ENCODE assay signal across 8 mouse cellular contexts in the genomic region with DNA sequence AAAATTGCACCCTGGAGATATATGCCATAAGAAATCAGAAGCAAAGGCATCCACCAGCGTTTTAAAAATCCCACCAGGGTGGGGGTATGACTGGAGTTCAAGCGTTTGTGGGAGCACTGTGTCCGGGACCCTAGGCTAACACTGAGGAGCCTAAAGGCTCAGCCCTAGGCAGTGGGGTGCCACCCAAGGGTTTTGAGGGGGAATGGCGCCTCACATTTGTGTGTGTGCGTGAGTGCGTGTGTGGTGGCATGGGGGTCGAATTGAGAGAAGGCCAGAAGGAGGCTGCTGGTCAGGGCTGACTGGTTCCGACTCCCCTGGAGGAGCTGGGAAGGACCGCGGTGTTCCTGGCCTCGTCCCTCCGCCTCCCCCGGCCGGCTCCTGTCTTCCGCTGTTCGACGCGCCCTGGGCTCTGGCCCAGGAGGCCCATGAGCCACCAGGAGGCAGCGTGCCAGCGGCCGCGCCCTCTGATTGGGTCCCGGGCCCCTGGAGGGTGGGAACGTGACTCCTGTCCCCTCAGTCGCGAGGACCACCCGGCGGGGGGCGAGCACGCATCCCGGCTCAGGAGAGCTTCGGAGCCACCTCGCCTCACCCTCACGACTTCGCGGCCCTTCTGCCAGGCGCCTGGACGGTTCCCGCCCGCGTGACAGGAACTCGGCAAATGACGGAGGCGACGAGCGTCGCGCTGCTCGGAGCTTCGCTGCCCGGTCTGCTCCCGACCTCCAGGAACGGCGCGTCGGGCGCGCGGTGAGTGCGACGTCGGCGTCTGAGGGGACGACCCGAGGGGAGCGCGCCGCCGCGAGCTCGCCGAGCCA. TPM values are rescaled to one million over a fixed set of nuclear protein-coding genes. Genes with fewer than 3 reads are reported as not detected.
A peak's percentile ranks its signal among the peaks of the same experiment; 100 is the strongest.
DNase-seq lines count a peak whose midpoint lies in the region; ATAC-seq lines count a peak whose summit lies in the region.

Gene Trank1, plus strand, starts transcription at position 709 of the 812 bp plus-strand sequence.

- peaks cover 18% of the 10 kb centered on the region for H3K4me1 ChIP-seq in forebrain, embryonic 12.5 days
- no peaks in the 10 kb centered on the region for H3K4me1 ChIP-seq in intestine, embryonic 14.5 days (replicated peaks; ENCODE audit: control insufficient read depth, insufficient read depth, low read length)
- peaks cover 11% of the 10 kb centered on the region; the same call in 1 of the 2 replicates for H3K4me1 ChIP-seq in liver, embryonic 12.5 days

- peak; percentile 53 to 58 for DNase-seq in left cerebral cortex, adult 18-20 months (ENCODE audit: low spot score in 2 of 2)
- no peak for DNase-seq in left cerebral cortex, adult 11 months (ENCODE audit: low spot score)
- DNase-seq in adrenal gland, postnatal 36 days: peak; percentile 76 to 89
- DNase-seq in intestine, embryonic 14.5 days (ENCODE audit: low spot score): peak; percentile 69
- peak; percentile 40 to 44 for DNase-seq in right cerebral cortex, adult 2 months (ENCODE audit: low spot score in 2 of 2)

- H3K9me3 ChIP-seq in forebrain, embryonic 12.5 days: no peaks in the 10 kb centered on the region
- no peaks in the 10 kb centered on the region for H3K9me3 ChIP-seq in intestine, embryonic 14.5 days (ENCODE audit: control insufficient read depth, low read length)
- 0 out of 2 replicates have a peak, but pooled peaks cover 4% of the 10 kb centered on the region for H3K9me3 ChIP-seq in liver, embryonic 12.5 days (replicated peaks)

- peak within 1 kb of the TSS; percentile 55 for H3K4me3 ChIP-seq in forebrain, embryonic 12.5 days (replicated peaks)
- H3K4me3 ChIP-seq in intestine, embryonic 14.5 days (ENCODE audit: low read depth, low read length): peak within 1 kb of the TSS; percentile 39
- H3K4me3 ChIP-seq in liver, embryonic 12.5 days: peak within 1 kb of the TSS; percentile 39

- peak; percentile 45 for ATAC-seq in forebrain, embryonic 12.5 days (ENCODE audit: low FRiP score)
- peak; percentile 60 for ATAC-seq in intestine, embryonic 14.5 days (replicated peaks; ENCODE audit: low FRiP score, low TSS enrichment, low read depth)
- ATAC-seq in liver, embryonic 12.5 days: no peak; the same call in 1 of the 2 replicates
- no peak; the same call in 1 of the 2 replicates for ATAC-seq in megakaryocyte-erythroid progenitor cell, adult 5-6 weeks (replicated peaks; ENCODE audit: low FRiP score, low TSS enrichment, poor library complexity, severe bottlenecking)

- peak within 1 kb of the TSS; percentile 45 for H3K9ac ChIP-seq in forebrain, embryonic 12.5 days
- no peak within 1 kb of the TSS for H3K9ac ChIP-seq in intestine, embryonic 14.5 days (ENCODE audit: low read length)
- H3K9ac ChIP-seq in liver, embryonic 12.5 days: no peak within 1 kb of the TSS

- H3K4me2 ChIP-seq in forebrain, embryonic 12.5 days: peak within 1 kb of the TSS; percentile 87
- peak within 1 kb of the TSS; percentile 57 for H3K4me2 ChIP-seq in intestine, embryonic 14.5 days (ENCODE audit: low read length)
- H3K4me2 ChIP-seq in liver, embryonic 12.5 days: peak within 1 kb of the TSS; percentile 66

- 8% methylated on average over 62 of the region's 72 CpGs for WGBS in forebrain, embryonic 12.5 days
- 11% methylated on average over 72 of the region's 72 CpGs for WGBS in intestine, embryonic 14.5 days
- 11% methylated on average over 72 of the region's 72 CpGs for WGBS in liver, embryonic 12.5 days (ENCODE audit: insufficient replicate concordance)

- no peaks in the 10 kb centered on the region for H3K36me3 ChIP-seq in forebrain, embryonic 12.5 days (replicated peaks)
- no peaks in the 10 kb centered on the region for H3K36me3 ChIP-seq in intestine, embryonic 14.5 days (ENCODE audit: control insufficient read depth, insufficient read depth, low read length)
- no peaks in the 10 kb centered on the region for H3K36me3 ChIP-seq in liver, embryonic 12.5 days

- peaks cover 57% of the 10 kb centered on the region for H3K27me3 ChIP-seq in forebrain, embryonic 12.5 days
- peaks cover 63% of the 10 kb centered on the region for H3K27me3 ChIP-seq in intestine, embryonic 14.5 days (replicated peaks; ENCODE audit: control insufficient read depth, insufficient read depth, low read length)
- peaks cover 65% of the 10 kb centered on the region for H3K27me3 ChIP-seq in liver, embryonic 12.5 days (replicated peaks)

- H3K27ac ChIP-seq in forebrain, embryonic 12.5 days: no peak within 1 kb of the TSS
- H3K27ac ChIP-seq in intestine, embryonic 14.5 days (ENCODE audit: low read depth): no peak within 1 kb of the TSS
- H3K27ac ChIP-seq in liver, embryonic 12.5 days: no peak within 1 kb of the TSS

RNA-seq across cellular contexts. Expression of gene Trank1, which starts in this region (rescaled TPM):
- 100 to 1,000 TPM; 277 to 278 TPM for total RNA-seq in left cerebral cortex, adult 18-20 months (2021)
- 100 to 1,000 TPM in 1 of 2 experiments, 10 to 100 TPM in 1; 47.0 to 175 TPM for total RNA-seq in adrenal gland, postnatal 36 days (2021)
- 2.7 and 3.1 TPM in 2 replicates for polyA plus RNA-seq in forebrain, embryonic 12.5 days (2016; fragmentation: Nextera tagmentation; extraction: Ambion mirVana)
- 0.08 and 0.12 TPM in 2 replicates for polyA plus RNA-seq in intestine, embryonic 14.5 days (2014; fragmentation: Nextera tagmentation; extraction: Ambion mirVana)
- not detected in 2 replicates for polyA plus RNA-seq in liver, embryonic 12.5 days (2016; fragmentation: Nextera tagmentation; extraction: Ambion mirVana)
- total RNA-seq in megakaryocyte-erythroid progenitor cell, adult 5-6 weeks (2014; fragmentation: Nextera tagmentation): not detected in 2 replicates
- not detected in 2 replicates for total RNA-seq in megakaryocyte-erythroid progenitor cell, adult 5-6 weeks (2017)

Comparison
In these comparisons a context has a peak if more than half of its experiments do, and no peak if none do; other contexts are left out.
1. RNA of gene Trank1 (total RNA-seq): 277 to 278 TPM in left cerebral cortex, adult 18-20 months and 47.0 to 175 TPM in adrenal gland, postnatal 36 days; not detected in megakaryocyte-erythroid progenitor cell, adult 5-6 weeks; every median in the first group is over 10 times any median in the second.
2. Peak in DNase-seq, ATAC-seq, H3K4me3 ChIP-seq and H3K4me2 ChIP-seq in intestine, embryonic 14.5 days; RNA of the gene not detected or under 1 TPM.
3. Peak in every context shown above with its lines, with median percentiles within 50 percentile points of each other: H3K4me2 ChIP-seq and H3K4me3 ChIP-seq.